Mouse (Mus musculus): ENCODE data around the gene Ntf3. TPM values are rescaled to one million over a fixed set of nuclear protein-coding genes. Genes with fewer than 3 reads are reported as not detected.

Gene Ntf3
- total RNA-seq, 2 experiments from 2014 or later, result 12.2 to 13.6 TPM

GRCm38 (mm10) chr6:126160067-126160411 is 6.7 kb downstream of the Ntf3 start:
- peak in 1 of 2 experiments; percentile 6 for DNase-seq (ENCODE audit: low spot score in 2 of 2)

- no peak for DNase-seq (ENCODE audit: low spot score in 2 of 2)
These were observed 7.2 kb downstream of the Ntf3 start for GRCm38 (mm10) chr6:126159279-126160066.

GRCm38 (mm10) chr6:126155928-126156327 is 10.8 kb downstream of the Ntf3 start:
- DNase-seq (ENCODE audit: low spot score in 2 of 2), result peak in 1 of 2 experiments; percentile 57

- DNase-seq (ENCODE audit: low spot score in 2 of 2), result peak in 1 of 2 experiments; percentile 44
These were observed 12.2 kb downstream of the Ntf3 start for GRCm38 (mm10) chr6:126154372-126154982.

- no peak for DNase-seq (ENCODE audit: low spot score in 2 of 2)
These were observed 13.6 kb downstream of the Ntf3 start for GRCm38 (mm10) chr6:126153154-126153553.

GRCm38 (mm10) chr6:126143659-126144058 is 23.1 kb downstream of the Ntf3 start:
- no peak for DNase-seq (ENCODE audit: low spot score in 2 of 2)

- no peak for DNase-seq (ENCODE audit: low spot score in 2 of 2)
These were observed 24.0 kb downstream of the Ntf3 start for GRCm38 (mm10) chr6:126142741-126143140.

- DNase-seq (ENCODE audit: low spot score in 2 of 2), result no peak
These were observed 24.6 kb downstream of the Ntf3 start for GRCm38 (mm10) chr6:126142021-126142554.

- no peak for DNase-seq (ENCODE audit: low spot score in 2 of 2)
These were observed 25.2 kb downstream of the Ntf3 start for GRCm38 (mm10) chr6:126141472-126141871.

GRCm38 (mm10) chr6:126140961-126141360 is 25.7 kb downstream of the Ntf3 start:
- DNase-seq (ENCODE audit: low spot score in 2 of 2), result no peak

- no peak for DNase-seq (ENCODE audit: low spot score in 2 of 2)
These were observed 26.3 kb downstream of the Ntf3 start for GRCm38 (mm10) chr6:126140416-126140815.

- no peak for DNase-seq (ENCODE audit: low spot score in 2 of 2)
These were observed 32.4 kb downstream of the Ntf3 start for GRCm38 (mm10) chr6:126134155-126134906.

- no peak for DNase-seq (ENCODE audit: low spot score in 2 of 2)
These were observed 38.5 kb downstream of the Ntf3 start for GRCm38 (mm10) chr6:126128238-126128637.

- DNase-seq (ENCODE audit: low spot score in 2 of 2), result no peak
These were observed 48.5 kb downstream of the Ntf3 start for GRCm38 (mm10) chr6:126118247-126118646.

- no peak for DNase-seq (ENCODE audit: low spot score in 2 of 2)
These were observed 49.5 kb downstream of the Ntf3 start for GRCm38 (mm10) chr6:126117191-126117590.

- no peak for DNase-seq (ENCODE audit: low spot score in 2 of 2)
These were observed 51.6 kb downstream of the Ntf3 start for GRCm38 (mm10) chr6:126114934-126115633.

- DNase-seq (ENCODE audit: low spot score in 2 of 2), result peak in 1 of 2 experiments; percentile 46
These were observed 55.5 kb downstream of the Ntf3 start for GRCm38 (mm10) chr6:126110892-126111835.

- no peak for DNase-seq (ENCODE audit: low spot score in 2 of 2)
These were observed 57.5 kb downstream of the Ntf3 start for GRCm38 (mm10) chr6:126109184-126109583.

GRCm38 (mm10) chr6:126108771-126109170 is 57.9 kb downstream of the Ntf3 start:
- DNase-seq (ENCODE audit: low spot score in 2 of 2), result no peak

- no peak for DNase-seq (ENCODE audit: low spot score in 2 of 2)
These were observed 59.3 kb downstream of the Ntf3 start for GRCm38 (mm10) chr6:126107398-126107797.

Measured in layer of hippocampus, adult 18-20 months (tissue).